Mouse (Mus musculus): Measurements from ENCODE around the gene Gtf2h2.

GRCm38 (mm10) chr13:100519162-100519561, 26.8 kb upstream of the Gtf2h2 start:
- no peak for TF ChIP-seq CTCF (conservative IDR thresholded peaks at IDR 0.05; ENCODE audit: low read length)
- no peak for TF ChIP-seq POU5F1 (IDR thresholded peaks at IDR 0.05; ENCODE audit: borderline replicate concordance, low read length)
- TF ChIP-seq NANOG (IDR thresholded peaks at IDR 0.05; ENCODE audit: borderline replicate concordance, low read length): no peak

Data from E14TG2a.4 (cell line).